Mouse (Mus musculus): Measurements from ENCODE around the gene Wnk2. TPM values are rescaled to one million over a fixed set of nuclear protein-coding genes. Genes with fewer than 3 reads are reported as not detected.

The Wnk2 gene
- polyA plus RNA-seq, 1 experiment from 2014 or later = 21.0 TPM

- Histone ChIP-seq H3K4me2 (replicated peaks) (no peak overlapping the region), H3K36me3 (peaks cover 78% of the 10 kb centered on the region), H3K9ac (replicated peaks) (no peak overlapping the region), H3K4me3 (replicated peaks) (no peak overlapping the region), H3K9me3 (no peaks in the 10 kb centered on the region), H3K27ac (no peak overlapping the region), H3K4me1 (replicated peaks) (no peaks in the 10 kb centered on the region), H3K27me3 (no peaks in the 10 kb centered on the region)
- 90% methylated on average over 4 of the region's 4 CpGs for WGBS
- no peak for ATAC-seq
Measured at GRCm38 (mm10) chr13:49084781-49085180, 63.0 kb downstream of the Wnk2 start.

- H3K4me3 ChIP-seq (replicated peaks) = no peak overlapping the region
- H3K27ac ChIP-seq = no peak overlapping the region
- no peak overlapping the region for H3K9ac ChIP-seq (replicated peaks)
- 71% methylated on average over 9 of the region's 9 CpGs for WGBS
- no peaks in the 10 kb centered on the region for H3K4me1 ChIP-seq (replicated peaks)
- H3K9me3 ChIP-seq = no peaks in the 10 kb centered on the region
- H3K27me3 ChIP-seq = no peaks in the 10 kb centered on the region
- peaks cover 78% of the 10 kb centered on the region for H3K36me3 ChIP-seq
- no peak overlapping the region for H3K4me2 ChIP-seq (replicated peaks)
- ATAC-seq = no peak
Measured at GRCm38 (mm10) chr13:49083941-49084340, 63.9 kb downstream of the Wnk2 start.

GRCm38 (mm10) chr13:49082151-49082879 lies 65.5 kb downstream of the Wnk2 start:
- H3K4me1 ChIP-seq (replicated peaks) = no peaks in the 10 kb centered on the region
- H3K36me3 ChIP-seq = peaks cover 85% of the 10 kb centered on the region
- no peak overlapping the region for H3K9ac ChIP-seq (replicated peaks)
- H3K27me3 ChIP-seq = no peaks in the 10 kb centered on the region
- no peak for ATAC-seq
- WGBS = 83% methylated on average over 14 of the region's 14 CpGs
- no peak overlapping the region for H3K4me2 ChIP-seq (replicated peaks)
- no peak overlapping the region for H3K4me3 ChIP-seq (replicated peaks)
- H3K27ac ChIP-seq = no peak overlapping the region
- H3K9me3 ChIP-seq = no peaks in the 10 kb centered on the region

- 0 out of 2 replicates have a peak, but pooled peaks have one; percentile 20 for ATAC-seq
- H3K9me3 ChIP-seq = no peaks in the 10 kb centered on the region
- H3K4me3 ChIP-seq (replicated peaks) = no peak overlapping the region
- no peak overlapping the region for H3K4me2 ChIP-seq (replicated peaks)
- no peaks in the 10 kb centered on the region for H3K4me1 ChIP-seq (replicated peaks)
- H3K9ac ChIP-seq (replicated peaks) = no peak overlapping the region
- WGBS = 91% methylated on average over 11 of the region's 11 CpGs
- H3K27me3 ChIP-seq = no peaks in the 10 kb centered on the region
- H3K27ac ChIP-seq = no peak overlapping the region
- H3K36me3 ChIP-seq = peaks cover 84% of the 10 kb centered on the region
Measured at GRCm38 (mm10) chr13:49076196-49076595, 71.6 kb downstream of the Wnk2 start.

- H3K27ac ChIP-seq = no peak overlapping the region
- H3K9ac ChIP-seq (replicated peaks) = no peak overlapping the region
- no peaks in the 10 kb centered on the region for H3K4me1 ChIP-seq (replicated peaks)
- no peaks in the 10 kb centered on the region for H3K9me3 ChIP-seq
- no peak overlapping the region for H3K4me3 ChIP-seq (replicated peaks)
- no peak for ATAC-seq
- 94% methylated on average over 3 of the region's 3 CpGs for WGBS
- H3K36me3 ChIP-seq = peaks cover 86% of the 10 kb centered on the region
- no peak overlapping the region for H3K4me2 ChIP-seq (replicated peaks)
- no peaks in the 10 kb centered on the region for H3K27me3 ChIP-seq
Measured at GRCm38 (mm10) chr13:49075377-49075776, 72.4 kb downstream of the Wnk2 start.

- Histone ChIP-seq H3K27me3 (no peaks in the 10 kb centered on the region), H3K4me2 (replicated peaks) (no peak overlapping the region), H3K4me1 (replicated peaks) (no peaks in the 10 kb centered on the region), H3K27ac (no peak overlapping the region), H3K4me3 (replicated peaks) (no peak overlapping the region), H3K36me3 (peaks cover 85% of the 10 kb centered on the region), H3K9ac (replicated peaks) (no peak overlapping the region), H3K9me3 (no peaks in the 10 kb centered on the region)
- 84% methylated on average over 6 of the region's 6 CpGs for WGBS
- ATAC-seq = no peak
Measured at GRCm38 (mm10) chr13:49073295-49073694, 74.5 kb downstream of the Wnk2 start.

- Histone ChIP-seq H3K9me3 (no peaks in the 10 kb centered on the region), H3K4me2 (replicated peaks) (no peak overlapping the region), H3K27me3 (no peaks in the 10 kb centered on the region), H3K4me3 (replicated peaks) (no peak overlapping the region), H3K36me3 (peaks cover 85% of the 10 kb centered on the region), H3K27ac (no peak overlapping the region; the same call in 1 of the 2 replicates), H3K4me1 (replicated peaks) (no peaks in the 10 kb centered on the region), H3K9ac (replicated peaks) (no peak overlapping the region)
- no peak for ATAC-seq
- WGBS = 75% methylated on average over 5 of the region's 5 CpGs
Measured at GRCm38 (mm10) chr13:49071861-49072260, 76.0 kb downstream of the Wnk2 start.

GRCm38 (mm10) chr13:49069979-49070378 lies 77.8 kb downstream of the Wnk2 start:
- Histone ChIP-seq H3K4me1 (replicated peaks) (no peaks in the 10 kb centered on the region), H3K27me3 (no peaks in the 10 kb centered on the region), H3K4me2 (replicated peaks) (no peak overlapping the region), H3K27ac (no peak overlapping the region), H3K36me3 (peaks cover 83% of the 10 kb centered on the region), H3K4me3 (replicated peaks) (no peak overlapping the region), H3K9me3 (no peaks in the 10 kb centered on the region), H3K9ac (replicated peaks) (no peak overlapping the region)
- 87% methylated on average over 6 of the region's 6 CpGs for WGBS
- no peak for ATAC-seq

GRCm38 (mm10) chr13:49069393-49069792 lies 78.4 kb downstream of the Wnk2 start:
- peaks cover 88% of the 10 kb centered on the region for H3K36me3 ChIP-seq
- no peak for ATAC-seq

GRCm38 (mm10) chr13:49064257-49064656 lies 83.6 kb downstream of the Wnk2 start:
- Histone ChIP-seq H3K4me3 (replicated peaks) (no peak overlapping the region), H3K9ac (replicated peaks) (no peak overlapping the region), H3K9me3 (no peaks in the 10 kb centered on the region), H3K36me3 (peaks cover 92% of the 10 kb centered on the region), H3K27ac (no peak overlapping the region), H3K27me3 (no peaks in the 10 kb centered on the region), H3K4me2 (replicated peaks) (no peak overlapping the region), H3K4me1 (replicated peaks) (no peaks in the 10 kb centered on the region)
- no peak for ATAC-seq
- WGBS = 95% methylated on average over 5 of the region's 5 CpGs

More at GRCm38 (mm10) chr13:49069393-49069792, 78.4 kb downstream of the Wnk2 start:
- H3K4me1 ChIP-seq (replicated peaks) = no peaks in the 10 kb centered on the region
- no peak overlapping the region for H3K4me3 ChIP-seq (replicated peaks)
- no peak overlapping the region for H3K27ac ChIP-seq
- no peak overlapping the region for H3K4me2 ChIP-seq (replicated peaks)
- no peaks in the 10 kb centered on the region for H3K27me3 ChIP-seq
- no peaks in the 10 kb centered on the region for H3K9me3 ChIP-seq
- WGBS = 95% methylated on average over 4 of the region's 4 CpGs
- H3K9ac ChIP-seq (replicated peaks) = no peak overlapping the region

- no peaks in the 10 kb centered on the region for H3K4me1 ChIP-seq (replicated peaks)
- no peaks in the 10 kb centered on the region for H3K27me3 ChIP-seq
- no peak overlapping the region for H3K4me2 ChIP-seq (replicated peaks)
- no peak overlapping the region for H3K4me3 ChIP-seq (replicated peaks)
- 90% methylated on average over 7 of the region's 7 CpGs for WGBS
- no peak overlapping the region for H3K9ac ChIP-seq (replicated peaks)
- no peak overlapping the region for H3K27ac ChIP-seq
- ATAC-seq = no peak
- H3K9me3 ChIP-seq = no peaks in the 10 kb centered on the region
- peaks cover 92% of the 10 kb centered on the region for H3K36me3 ChIP-seq
Measured at GRCm38 (mm10) chr13:49060456-49060855, 87.4 kb downstream of the Wnk2 start.

GRCm38 (mm10) chr13:49058528-49058927 lies 89.3 kb downstream of the Wnk2 start:
- peaks cover 80% of the 10 kb centered on the region for H3K36me3 ChIP-seq
- WGBS = 98% methylated on average over 4 of the region's 4 CpGs

GRCm38 (mm10) chr13:49056304-49056703 lies 91.5 kb downstream of the Wnk2 start:
- Histone ChIP-seq H3K9ac (replicated peaks) (no peak overlapping the region), H3K4me3 (replicated peaks) (no peak overlapping the region), H3K9me3 (no peaks in the 10 kb centered on the region), H3K4me1 (replicated peaks) (no peaks in the 10 kb centered on the region), H3K36me3 (peaks cover 74% of the 10 kb centered on the region), H3K4me2 (replicated peaks) (no peak overlapping the region), H3K27ac (no peak overlapping the region), H3K27me3 (no peaks in the 10 kb centered on the region)
- 91% methylated on average over 4 of the region's 4 CpGs for WGBS
- ATAC-seq = no peak

More at GRCm38 (mm10) chr13:49058528-49058927, 89.3 kb downstream of the Wnk2 start:
- H3K4me1 ChIP-seq (replicated peaks) = no peaks in the 10 kb centered on the region
- H3K27ac ChIP-seq = no peak overlapping the region
- H3K4me2 ChIP-seq (replicated peaks) = no peak overlapping the region
- no peak overlapping the region for H3K9ac ChIP-seq (replicated peaks)
- no peaks in the 10 kb centered on the region for H3K27me3 ChIP-seq
- H3K9me3 ChIP-seq = no peaks in the 10 kb centered on the region
- no peak for ATAC-seq
- H3K4me3 ChIP-seq (replicated peaks) = no peak overlapping the region

All from midbrain, embryonic 13.5 days (tissue).